Mouse (Mus musculus) erythroblast, embryonic 14.5 days (primary cell): ENCODE results near the gene Myh2.

ENCODE experiments used
- GATA1 ChIP-seq: IDR thresholded peaks from 2 replicates; pipeline ENCODE4 v1.6.1; 2012; ENCODE audit warnings: low read length, inconsistent platforms, mixed read lengths
- TAL1 ChIP-seq: IDR thresholded peaks from 3 replicates; pipeline ENCODE4 v1.6.1; 2012; ENCODE audit warnings: low read length, inconsistent platforms, mixed read lengths

GRCm38 (mm10) chr11:67164851-67165250, 6.0 kb upstream of the Myh2 start:
- no peak for TF ChIP-seq GATA1
- no peak for TF ChIP-seq TAL1
